Mouse (Mus musculus) spleen, postnatal 10 days (tissue): Measurements from ENCODE around the gene Cd163.

Source experiments
- DNase-seq, 2 experiments: peaks; one replicate each; pipeline ENCODE4 v3.0.0; 2021 to 2022; ENCODE audit warnings: low spot score in 2 of 2

The Cd163 gene

DNA sequence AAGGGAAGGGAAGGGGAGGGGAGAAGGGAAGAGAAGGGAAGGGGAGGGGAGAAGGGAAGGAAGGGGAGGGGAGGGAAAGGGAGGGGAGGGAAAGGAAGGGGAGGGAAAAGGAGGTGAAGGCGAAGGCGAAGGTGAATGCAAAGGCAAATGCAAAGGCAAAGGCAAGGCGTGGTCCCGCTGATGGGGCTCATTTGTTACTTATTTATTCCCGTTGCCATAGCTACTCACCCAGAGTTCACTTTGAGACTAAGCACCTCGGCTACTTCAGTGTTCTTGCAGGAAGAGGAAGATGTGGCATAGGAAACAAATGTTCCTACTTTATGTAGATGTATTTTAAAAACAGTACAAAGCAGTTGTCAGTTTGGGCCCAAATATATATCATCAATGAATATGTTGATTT lies 56.1 kb downstream of the Cd163 start:
- no peak for DNase-seq

DNA sequence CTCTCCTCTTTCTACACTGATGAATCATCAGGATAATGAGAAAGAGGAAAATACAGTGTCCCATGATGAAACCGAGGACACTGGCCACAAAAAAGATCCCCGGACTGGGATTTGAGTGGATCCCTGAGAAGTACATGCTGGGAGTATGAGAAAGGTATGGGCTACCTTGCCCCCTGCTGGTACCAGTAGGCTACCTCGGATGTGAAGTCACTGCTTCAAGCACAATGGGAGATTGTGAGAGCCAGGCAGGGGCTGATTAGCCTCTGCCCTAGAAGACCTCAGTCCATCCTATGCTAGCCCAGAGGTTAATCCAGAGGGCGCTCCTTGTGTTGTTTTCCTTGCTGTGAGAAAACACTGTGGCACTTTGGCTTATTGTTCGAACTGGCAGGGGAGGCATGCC lies 59.9 kb downstream of the Cd163 start:
- DNase-seq: no peak

DNA sequence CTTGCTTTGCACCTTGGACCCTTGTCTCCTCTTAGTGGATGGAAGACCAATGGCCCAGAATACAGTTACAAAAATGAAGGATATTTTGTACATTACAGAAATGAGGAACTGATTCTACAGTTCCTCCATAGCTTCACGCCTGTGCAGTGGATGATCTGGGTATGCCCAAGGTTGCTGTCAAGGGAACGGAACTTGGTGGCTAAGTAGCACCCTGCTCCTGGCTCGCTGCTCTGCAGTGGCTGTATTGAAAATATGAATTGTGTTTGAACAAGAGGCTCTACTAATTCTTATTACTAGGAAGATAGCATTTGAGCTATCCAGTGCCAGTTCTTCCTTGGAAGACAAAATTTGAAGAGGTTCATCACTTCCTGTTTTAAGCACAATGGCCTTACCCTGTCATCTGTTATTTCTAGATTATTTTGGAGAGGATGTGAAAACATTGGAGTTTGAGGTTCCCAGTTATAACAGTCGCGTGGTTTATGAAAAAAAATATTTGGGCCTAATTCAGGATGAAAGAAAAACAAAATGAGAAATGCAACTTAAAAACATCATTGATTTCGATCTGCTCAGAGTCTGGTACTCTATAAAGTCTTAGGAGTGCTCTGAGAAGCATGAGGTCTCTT lies 69.2 kb downstream of the Cd163 start:
- DNase-seq: no peak

DNA sequence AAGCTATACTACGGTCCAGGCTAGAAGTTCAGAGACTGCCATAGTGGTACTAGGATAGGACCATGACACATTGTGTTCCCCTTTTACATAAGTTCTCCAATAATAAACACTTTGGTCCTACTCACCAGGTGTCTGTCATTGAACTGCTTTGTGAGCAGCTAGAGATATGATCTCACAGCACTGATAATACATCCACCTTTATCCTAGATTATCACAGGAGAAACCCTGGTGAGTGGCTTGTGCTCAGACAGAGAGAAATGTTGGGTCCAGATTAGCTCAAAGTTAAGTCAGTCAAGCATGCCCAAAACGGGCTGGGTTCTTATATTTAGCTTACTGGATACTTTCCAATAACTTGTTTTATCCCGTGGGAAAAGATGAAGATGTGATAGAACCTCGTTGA lies 70.2 kb downstream of the Cd163 start:
- no peak for DNase-seq

- peak; percentile 57 to 77 for DNase-seq
These were observed 71.0 kb downstream of the Cd163 start for GRCm38 (mm10) chr6:124375435-124375884.

DNA sequence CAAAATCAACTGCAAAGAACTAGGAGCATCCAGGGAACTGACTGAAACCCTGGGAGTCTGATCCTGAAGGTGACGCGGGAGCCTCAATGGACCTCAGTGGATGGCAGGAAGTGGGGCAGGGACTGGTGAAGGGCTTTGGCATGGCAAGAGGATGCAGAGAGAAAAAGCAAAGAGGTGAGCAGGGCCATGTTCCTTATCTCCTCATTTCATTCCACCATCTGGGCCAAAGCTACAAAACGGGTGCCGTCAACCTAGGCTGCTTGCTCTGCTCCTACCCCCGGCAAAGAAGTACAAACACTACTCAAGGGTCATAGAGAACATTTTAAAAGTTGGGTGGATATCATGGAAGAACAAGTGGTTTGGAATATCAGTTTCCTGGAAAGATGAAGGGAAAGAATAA lies 71.9 kb downstream of the Cd163 start:
- DNase-seq: peak in 1 of 2 experiments; percentile 31

DNA sequence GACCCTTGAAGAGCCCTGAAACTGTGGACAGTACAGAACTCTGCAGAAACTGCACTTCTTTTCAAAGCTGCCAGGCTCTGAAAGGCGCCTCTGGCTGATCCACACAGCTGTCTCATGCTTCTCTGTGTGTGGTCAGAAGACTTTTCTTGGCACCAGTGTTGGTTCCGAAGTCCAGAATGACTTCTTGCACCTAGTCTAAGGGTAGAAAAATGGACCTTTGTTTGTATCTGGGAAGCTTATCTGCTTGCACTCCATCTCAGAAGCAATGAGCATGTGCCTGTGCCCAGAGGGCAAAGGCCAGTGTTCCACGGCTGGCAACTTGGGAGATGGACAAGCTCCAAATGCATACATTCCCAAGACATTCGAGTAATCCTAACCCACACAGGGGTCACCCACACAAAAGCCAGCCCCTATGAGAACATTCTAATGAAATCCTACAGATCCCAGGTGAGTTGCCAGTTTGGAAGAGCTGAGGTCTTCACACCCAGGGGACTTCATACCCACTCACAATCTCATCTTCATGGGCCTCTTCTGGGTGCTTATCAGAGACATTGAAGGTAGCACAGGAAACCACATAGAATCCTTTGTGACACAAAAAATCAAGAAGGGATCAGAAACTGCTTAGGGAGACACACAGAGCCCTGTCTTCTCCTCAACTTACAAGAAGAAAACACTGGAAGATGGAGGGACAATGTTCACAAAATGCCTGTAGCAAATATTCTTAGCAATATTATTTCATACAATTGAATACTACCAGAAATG lies 73.2 kb downstream of the Cd163 start:
- DNase-seq: no peak

GRCm38 (mm10) chr6:124379331-124379730 lies 74.9 kb downstream of the Cd163 start:
- peak; percentile 36 to 78 for DNase-seq
